Mouse (Mus musculus): ENCODE measurements around the gene Slc12a5. TPM values are rescaled to one million over a fixed set of nuclear protein-coding genes. Genes with fewer than 3 reads are reported as not detected.

The Slc12a5 gene
- polyA plus RNA-seq (2014; fragmentation: Nextera tagmentation; extraction: Ambion mirVana), result 6.0 and 6.5 TPM in 2 replicates

GRCm38 (mm10) chr2:164960716-164961441, at the start of gene Slc12a5:
Gene Slc12a5, plus strand, starts transcription at chr2:164960802.
- WGBS, result under 1% methylated on average over 44 of the region's 54 CpGs
- Histone ChIP-seq H3K27ac (ENCODE audit: low read depth, low read length) (no peak within 1 kb of the TSS), H3K4me1 (ENCODE audit: control insufficient read depth, insufficient read depth, low read length) (peaks cover 5% of the 10 kb centered on the region; the same call in 1 of the 2 replicates), H3K9me3 (ENCODE audit: control insufficient read depth, low read length) (no peaks in the 10 kb centered on the region), H3K4me3 (ENCODE audit: low read depth, low read length) (peak within 1 kb of the TSS; percentile 52), H3K4me2 (ENCODE audit: low read depth) (peak within 1 kb of the TSS; percentile 47), H3K27me3 (ENCODE audit: control insufficient read depth, insufficient read depth, low read length) (peaks cover 8% of the 10 kb centered on the region), H3K9ac (ENCODE audit: low read length) (peak within 1 kb of the TSS; percentile 39; the same call in 1 of the 2 replicates), H3K36me3 (ENCODE audit: control insufficient read depth, insufficient read depth, low read length) (no peaks in the 10 kb centered on the region)
- ATAC-seq (ENCODE audit: insufficient read depth, low FRiP score, low TSS enrichment) (peak; percentile 65), DNase-seq (ENCODE audit: low spot score) (peak; percentile 85)

DNA sequence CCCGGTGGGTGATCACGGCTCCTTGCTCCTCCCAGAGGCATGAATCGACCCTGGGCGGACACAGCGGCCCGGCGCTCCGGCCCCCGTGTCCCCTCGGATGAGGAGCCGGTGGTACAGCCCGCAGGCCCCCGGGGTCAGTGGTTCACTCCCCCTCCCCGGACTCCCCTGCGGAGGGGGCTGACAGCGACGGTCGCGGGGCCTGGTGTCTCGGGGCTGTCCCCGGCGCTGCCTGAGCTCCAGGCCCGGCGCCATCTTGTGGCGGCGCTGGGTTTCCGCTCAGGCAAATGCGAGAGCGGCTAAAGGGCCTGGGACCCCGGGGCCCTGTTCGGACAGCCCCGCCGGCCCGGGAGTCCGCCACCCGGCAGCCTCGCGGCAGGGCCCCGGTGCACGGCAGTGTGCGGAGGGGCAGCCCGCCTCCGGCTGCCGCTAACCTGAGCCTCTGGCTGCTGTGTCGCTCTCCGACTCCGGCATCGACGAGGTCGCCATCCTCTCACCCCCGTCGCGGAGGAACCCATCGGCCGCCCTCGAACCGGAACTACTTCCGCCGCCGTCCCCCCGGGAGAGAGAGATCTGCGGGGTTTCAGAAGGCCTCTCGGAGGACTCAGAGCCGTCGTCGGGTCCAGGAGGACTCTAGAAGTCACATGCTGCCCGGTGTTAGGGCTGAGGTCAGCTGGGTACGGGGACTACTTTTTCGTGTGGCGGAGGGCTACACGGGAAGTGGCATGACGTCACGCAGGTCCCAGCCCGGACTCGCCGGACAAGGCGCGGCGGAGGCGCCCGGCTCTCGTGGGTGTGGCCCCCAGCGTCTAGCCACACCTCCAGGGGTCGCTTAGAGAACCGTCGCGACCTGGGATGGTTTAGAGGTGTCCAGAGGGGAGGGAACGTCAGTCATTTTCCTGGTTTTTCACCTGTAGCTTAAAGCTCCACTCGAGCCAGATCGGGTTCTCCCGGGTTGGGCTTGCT, 49.2 kb upstream of the Slc12a5 start, which contains the start of gene Zfp335:
Gene Zfp335, minus strand, starts transcription at position 672 of the 963 bp plus-strand sequence.
- Histone ChIP-seq H3K36me3 (ENCODE audit: control insufficient read depth, insufficient read depth, low read length) (peaks cover 23% of the 10 kb centered on the region), H3K4me3 (ENCODE audit: low read depth, low read length) (peak within 1 kb of the TSS; percentile 73), H3K9me3 (ENCODE audit: control insufficient read depth, low read length) (no peaks in the 10 kb centered on the region), H3K4me1 (ENCODE audit: control insufficient read depth, insufficient read depth, low read length) (peaks cover 13% of the 10 kb centered on the region; the same call in 1 of the 2 replicates), H3K27ac (ENCODE audit: low read depth, low read length) (peak within 1 kb of the TSS; percentile 98), H3K9ac (ENCODE audit: low read length) (peak within 1 kb of the TSS; percentile 98), H3K4me2 (ENCODE audit: low read depth) (peak within 1 kb of the TSS; percentile 68), H3K27me3 (ENCODE audit: control insufficient read depth, insufficient read depth, low read length) (no peaks in the 10 kb centered on the region)
- WGBS, result under 1% methylated on average over 91 of the region's 91 CpGs
- peak; percentile 97 for DNase-seq (ENCODE audit: low spot score)
- ATAC-seq (ENCODE audit: insufficient read depth, low FRiP score, low TSS enrichment), result peak; percentile 86

DNA sequence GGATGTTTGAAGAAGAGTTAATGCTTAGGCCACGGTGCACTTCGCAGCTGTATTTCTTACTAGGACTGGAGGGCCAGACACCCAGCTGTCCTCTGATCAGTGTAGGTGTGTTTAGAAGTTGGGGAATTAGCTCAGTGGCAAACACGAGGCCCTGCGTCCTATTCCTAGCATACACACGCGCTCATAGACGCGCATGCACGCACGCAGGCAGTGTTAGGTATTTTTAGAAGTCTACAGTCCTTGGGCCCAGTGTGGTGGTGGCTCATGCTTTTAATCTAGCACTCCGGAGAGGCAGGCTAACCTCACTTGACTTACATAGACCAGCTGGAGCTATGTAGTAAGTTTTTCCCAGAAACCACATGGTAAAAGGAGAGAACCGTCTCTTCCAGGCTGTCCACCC, 48.5 kb upstream of the Slc12a5 start:
- Histone ChIP-seq H3K4me1 (ENCODE audit: control insufficient read depth, insufficient read depth, low read length) (peaks cover 13% of the 10 kb centered on the region; the same call in 1 of the 2 replicates), H3K36me3 (ENCODE audit: control insufficient read depth, insufficient read depth, low read length) (peaks cover 17% of the 10 kb centered on the region), H3K27ac (ENCODE audit: low read depth, low read length) (peak overlapping the region; percentile 98), H3K9ac (ENCODE audit: low read length) (peak overlapping the region; percentile 98), H3K27me3 (ENCODE audit: control insufficient read depth, insufficient read depth, low read length) (no peaks in the 10 kb centered on the region), H3K9me3 (ENCODE audit: control insufficient read depth, low read length) (no peaks in the 10 kb centered on the region), H3K4me2 (ENCODE audit: low read depth) (peak overlapping the region; percentile 68), H3K4me3 (ENCODE audit: low read depth, low read length) (peak overlapping the region; percentile 73)
- ATAC-seq (ENCODE audit: insufficient read depth, low FRiP score, low TSS enrichment), result no peak
- DNase-seq (ENCODE audit: low spot score), result no peak
- 29% methylated on average over 12 of the region's 12 CpGs for WGBS

DNA sequence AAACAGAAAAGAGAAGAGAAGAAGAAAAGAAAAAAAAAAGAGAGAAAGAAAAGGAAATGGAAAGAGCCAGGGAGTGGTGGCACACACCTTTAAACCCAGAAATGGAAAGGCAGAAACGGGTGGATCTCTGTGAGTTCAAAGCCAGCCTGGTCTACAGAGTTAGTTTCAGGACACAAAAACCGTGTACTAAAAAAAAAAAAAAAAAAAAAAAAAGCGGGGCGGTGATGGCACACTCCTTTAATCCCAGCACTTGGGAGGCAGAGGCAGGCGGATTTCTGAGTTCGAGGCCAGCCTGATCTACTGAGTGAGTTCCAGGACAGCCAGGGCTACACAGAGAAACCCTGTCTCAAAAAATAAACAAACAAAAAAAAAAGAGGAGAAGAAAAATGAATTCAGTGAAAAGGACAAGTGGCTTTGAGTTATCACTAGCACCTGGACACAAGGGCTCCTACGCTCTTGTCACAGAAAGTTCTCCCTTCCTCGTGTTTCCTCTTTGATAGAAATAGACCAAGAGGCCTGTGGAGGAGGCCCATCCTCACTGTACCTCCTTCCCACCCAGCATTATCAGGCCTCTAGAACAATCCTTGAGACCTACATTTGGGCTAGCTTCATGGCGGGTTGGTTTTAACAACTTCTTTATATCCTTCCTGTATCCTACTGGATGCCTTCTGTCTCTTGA, 47.7 kb upstream of the Slc12a5 start:
- no peak overlapping the region for H3K4me2 ChIP-seq (ENCODE audit: low read depth)

DNA sequence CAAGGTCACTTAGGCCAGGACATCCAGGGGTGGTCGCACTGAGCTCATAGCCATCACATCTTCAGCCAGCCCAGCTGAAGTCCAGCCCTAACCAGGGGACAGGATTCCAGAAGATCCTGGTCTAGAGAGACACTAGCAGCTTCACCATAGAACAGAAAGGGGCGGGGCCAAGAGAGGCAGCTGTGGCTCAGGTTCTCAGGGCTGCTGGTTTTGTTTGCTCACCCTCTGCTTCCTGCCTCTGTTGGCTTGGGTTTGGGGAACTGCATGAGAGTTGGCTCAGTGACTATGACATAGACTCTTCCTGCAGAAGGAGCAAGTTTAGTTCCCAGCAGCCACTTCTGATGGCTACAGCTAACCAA, 47.2 kb upstream of the Slc12a5 start:
- WGBS, result 89% methylated on average over 2 of the region's 2 CpGs
- Histone ChIP-seq H3K27ac (ENCODE audit: low read depth, low read length) (no peak overlapping the region), H3K4me2 (ENCODE audit: low read depth) (no peak overlapping the region), H3K4me1 (ENCODE audit: control insufficient read depth, insufficient read depth, low read length) (peaks cover 13% of the 10 kb centered on the region; the same call in 1 of the 2 replicates), H3K9ac (ENCODE audit: low read length) (no peak overlapping the region), H3K4me3 (ENCODE audit: low read depth, low read length) (no peak overlapping the region), H3K36me3 (ENCODE audit: control insufficient read depth, insufficient read depth, low read length) (peaks cover 8% of the 10 kb centered on the region), H3K27me3 (ENCODE audit: control insufficient read depth, insufficient read depth, low read length) (no peaks in the 10 kb centered on the region), H3K9me3 (ENCODE audit: control insufficient read depth, low read length) (no peaks in the 10 kb centered on the region)
- ATAC-seq (ENCODE audit: insufficient read depth, low FRiP score, low TSS enrichment) (no peak), DNase-seq (ENCODE audit: low spot score) (no peak)

More for the DNA sequence above, 47.7 kb upstream of the Slc12a5 start:
- Histone ChIP-seq H3K4me1 (ENCODE audit: control insufficient read depth, insufficient read depth, low read length) (peaks cover 13% of the 10 kb centered on the region; the same call in 1 of the 2 replicates), H3K4me3 (ENCODE audit: low read depth, low read length) (peak overlapping the region; percentile 73), H3K27ac (ENCODE audit: low read depth, low read length) (no peak overlapping the region), H3K9me3 (ENCODE audit: control insufficient read depth, low read length) (no peaks in the 10 kb centered on the region), H3K9ac (ENCODE audit: low read length) (no peak overlapping the region), H3K27me3 (ENCODE audit: control insufficient read depth, insufficient read depth, low read length) (no peaks in the 10 kb centered on the region), H3K36me3 (ENCODE audit: control insufficient read depth, insufficient read depth, low read length) (peaks cover 10% of the 10 kb centered on the region)
- ATAC-seq (ENCODE audit: insufficient read depth, low FRiP score, low TSS enrichment) (no peak), DNase-seq (ENCODE audit: low spot score) (no peak)
- WGBS, result 93% methylated on average over 9 of the region's 9 CpGs

DNA sequence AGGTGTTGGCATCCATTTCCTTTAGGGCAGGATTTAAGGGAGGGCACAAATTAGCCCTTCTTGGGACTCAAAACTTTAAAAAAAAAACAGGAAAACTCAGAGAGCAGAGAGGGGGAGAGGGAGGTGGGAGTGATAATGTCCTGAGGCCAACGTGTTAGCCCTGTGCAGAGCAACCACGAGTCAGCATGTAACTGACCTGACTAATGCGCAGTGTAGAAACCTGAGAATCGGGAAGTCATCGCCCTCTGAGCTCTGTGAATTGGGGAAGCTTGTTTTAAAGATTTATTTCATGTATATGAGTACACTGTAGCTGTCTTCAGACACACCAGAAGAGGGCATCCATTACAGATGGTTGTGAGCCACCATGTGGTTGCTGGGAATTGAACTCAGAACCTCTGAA, 43.8 kb upstream of the Slc12a5 start:
- Histone ChIP-seq H3K27ac (ENCODE audit: low read depth, low read length) (no peak overlapping the region), H3K4me3 (ENCODE audit: low read depth, low read length) (no peak overlapping the region), H3K9ac (ENCODE audit: low read length) (no peak overlapping the region), H3K4me1 (ENCODE audit: control insufficient read depth, insufficient read depth, low read length) (0 out of 2 replicates have a peak, but pooled peaks cover 2% of the 10 kb centered on the region), H3K27me3 (ENCODE audit: control insufficient read depth, insufficient read depth, low read length) (no peaks in the 10 kb centered on the region), H3K9me3 (ENCODE audit: control insufficient read depth, low read length) (no peaks in the 10 kb centered on the region), H3K36me3 (ENCODE audit: control insufficient read depth, insufficient read depth, low read length) (no peaks in the 10 kb centered on the region), H3K4me2 (ENCODE audit: low read depth) (no peak overlapping the region)
- 81% methylated on average over 5 of the region's 5 CpGs for WGBS
- ATAC-seq (ENCODE audit: insufficient read depth, low FRiP score, low TSS enrichment) (no peak), DNase-seq (ENCODE audit: low spot score) (no peak)

DNA sequence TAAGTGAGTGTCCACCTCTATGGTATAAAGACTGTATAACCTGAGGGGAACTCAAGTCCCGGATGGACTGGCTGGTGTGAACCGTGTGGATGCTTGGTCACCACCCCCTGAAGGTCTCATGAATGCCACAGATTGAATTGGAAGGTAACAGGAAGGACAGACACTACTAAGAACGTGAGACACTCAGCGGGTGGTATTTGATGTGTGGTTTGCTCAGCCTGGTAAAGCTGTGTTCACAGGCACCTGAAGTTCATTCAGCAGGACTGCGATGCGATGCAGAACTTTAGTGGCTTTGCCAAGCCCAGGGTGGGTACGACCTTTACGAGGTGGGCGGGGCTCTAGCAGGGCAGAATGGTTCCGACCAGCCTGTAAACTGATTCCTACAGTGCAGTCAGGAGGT, 43.2 kb upstream of the Slc12a5 start:
- H3K27me3 ChIP-seq (ENCODE audit: control insufficient read depth, insufficient read depth, low read length), result no peaks in the 10 kb centered on the region
- H3K4me1 ChIP-seq (ENCODE audit: control insufficient read depth, insufficient read depth, low read length), result peaks cover 3% of the 10 kb centered on the region; the same call in 1 of the 2 replicates
- H3K4me3 ChIP-seq (ENCODE audit: low read depth, low read length), result no peak overlapping the region
- H3K27ac ChIP-seq (ENCODE audit: low read depth, low read length), result no peak overlapping the region
- DNase-seq (ENCODE audit: low spot score) (no peak), ATAC-seq (ENCODE audit: insufficient read depth, low FRiP score, low TSS enrichment) (no peak)
- H3K9ac ChIP-seq (ENCODE audit: low read length), result no peak overlapping the region
- H3K9me3 ChIP-seq (ENCODE audit: control insufficient read depth, low read length), result no peaks in the 10 kb centered on the region
- 34% methylated on average over 10 of the region's 10 CpGs for WGBS
- H3K36me3 ChIP-seq (ENCODE audit: control insufficient read depth, insufficient read depth, low read length), result no peaks in the 10 kb centered on the region
- no peak overlapping the region for H3K4me2 ChIP-seq (ENCODE audit: low read depth)

DNA sequence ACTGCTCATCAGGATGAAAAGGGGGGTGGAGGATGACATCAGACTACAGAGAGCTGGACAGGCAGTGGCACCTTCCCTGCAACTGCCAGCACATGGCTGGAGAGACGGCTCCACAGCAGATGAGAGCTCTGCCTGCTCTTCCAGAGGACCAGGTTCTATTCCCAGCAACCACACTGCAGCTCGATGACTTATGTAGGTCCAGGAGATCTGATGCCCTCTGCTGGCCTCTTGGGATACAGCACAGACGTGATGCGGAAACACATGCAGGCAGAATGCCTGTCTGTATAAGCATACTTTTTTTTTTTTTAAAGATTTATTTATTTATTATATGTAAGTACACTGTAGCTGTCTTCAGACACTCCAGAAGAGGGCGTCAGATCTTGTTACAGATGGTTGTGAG, 42.3 kb upstream of the Slc12a5 start:
- ATAC-seq (ENCODE audit: insufficient read depth, low FRiP score, low TSS enrichment) (no peak), DNase-seq (ENCODE audit: low spot score) (no peak)
- Histone ChIP-seq H3K36me3 (ENCODE audit: control insufficient read depth, insufficient read depth, low read length) (no peaks in the 10 kb centered on the region), H3K4me3 (ENCODE audit: low read depth, low read length) (no peak overlapping the region), H3K9me3 (ENCODE audit: control insufficient read depth, low read length) (no peaks in the 10 kb centered on the region), H3K27me3 (ENCODE audit: control insufficient read depth, insufficient read depth, low read length) (no peaks in the 10 kb centered on the region), H3K4me1 (ENCODE audit: control insufficient read depth, insufficient read depth, low read length) (peaks cover 8% of the 10 kb centered on the region), H3K9ac (ENCODE audit: low read length) (no peak overlapping the region), H3K27ac (ENCODE audit: low read depth, low read length) (no peak overlapping the region), H3K4me2 (ENCODE audit: low read depth) (no peak overlapping the region)
- 66% methylated on average over 4 of the region's 5 CpGs for WGBS
